Mouse (Mus musculus) embryonic facial prominence, embryonic 13.5 days (tissue): Measurements from ENCODE around the gene Eml2. TPM values are rescaled to one million over a fixed set of nuclear protein-coding genes. Genes with fewer than 3 reads are reported as not detected.

Source experiments
- ATAC-seq: fragments of 200-750 bp; cut with Nextera tagmentation; 2 replicates; pipeline ENCODE4 v1.8.0; 2017; ENCODE audit warnings: low read depth; ENCODE audit not compliant: insufficient number of reproducible peaks, insufficient read depth, low FRiP score, low TSS enrichment
- H3K27ac ChIP-seq: fragments of 300-500 bp; sonication (generic); 2 replicates; pipeline ENCODE4 v1.5.1; 2015; ENCODE audit warnings: moderate library complexity, mild to moderate bottlenecking, inconsistent platforms
- H3K27me3 ChIP-seq: fragments of 300-500 bp; sonication (generic); 2 replicates; pipeline ENCODE4 v1.6.1; 2015; ENCODE audit warnings: mild to moderate bottlenecking, inconsistent platforms
- H3K36me3 ChIP-seq: fragments of 300-500 bp; sonication (generic); 2 replicates; pipeline ENCODE4 v1.6.1; 2015; ENCODE audit warnings: mild to moderate bottlenecking, inconsistent platforms
- H3K4me1 ChIP-seq: fragments of 300-500 bp; sonication (generic); 2 replicates; pipeline ENCODE4 v1.6.1; 2015; ENCODE audit warnings: inconsistent platforms
- H3K4me2 ChIP-seq: fragments of 300-500 bp; sonication (generic); 2 replicates; pipeline ENCODE4 v1.6.1; 2015; ENCODE audit warnings: moderate library complexity, mild to moderate bottlenecking, inconsistent platforms
- H3K4me3 ChIP-seq: fragments of 300-500 bp; sonication (generic); 2 replicates; pipeline ENCODE4 v1.5.1; 2015; ENCODE audit warnings: mild to moderate bottlenecking, inconsistent platforms
- H3K9ac ChIP-seq: fragments of 300-500 bp; sonication (generic); 2 replicates; pipeline ENCODE4 v1.6.1; 2015; ENCODE audit warnings: mild to moderate bottlenecking, inconsistent platforms
- H3K9me3 ChIP-seq: fragments of 300-500 bp; sonication (generic); 2 replicates; pipeline ENCODE4 v1.6.1; 2016; ENCODE audit warnings: inconsistent platforms
- WGBS: fragments of 180-500 bp; shearing (Covaris S2); methylation state at CpG from one replicate; pipeline ENCODE4 v1.1.7; 2015; ENCODE audit warnings: mixed read lengths; 5-methylcytosine and 5-hydroxymethylcytosine counted together
- polyA plus RNA-seq: library from polyadenylated mRNA; unstranded; fragments of >200 nt; fragmentation: Nextera tagmentation; extraction: Ambion mirVana; gene quantifications from 2 replicates; pipeline ENCODE4 v1.2.1, GENCODE M21; 2015

Gene Eml2
- polyA plus RNA-seq, 1 experiment from 2014 or later: 5.1 TPM

DNA sequence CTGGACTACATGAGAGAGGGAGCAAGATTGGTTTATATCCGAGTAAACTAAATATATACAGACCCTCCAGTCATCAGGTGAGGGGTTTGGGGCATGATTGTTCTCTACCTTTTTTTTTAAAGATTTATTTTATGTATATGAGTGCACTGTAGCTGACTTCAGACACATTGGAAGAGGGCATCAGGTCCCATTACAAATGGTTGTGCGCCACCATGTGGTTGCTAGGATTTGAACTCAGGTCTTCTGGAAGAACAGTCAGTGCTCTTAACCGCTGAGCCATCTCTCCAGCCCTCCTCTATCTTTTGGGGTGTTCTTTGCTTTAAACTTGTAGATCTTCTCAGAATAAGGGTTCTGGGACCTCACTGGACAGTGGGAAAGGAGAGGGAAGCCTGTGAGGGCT, 43.8 kb downstream of the Eml2 start:
- 70% methylated on average over 3 of the region's 3 CpGs for WGBS
- no peaks in the 10 kb centered on the region for H3K27me3 ChIP-seq
- H3K9ac ChIP-seq: no peak overlapping the region
- no peak overlapping the region for H3K4me2 ChIP-seq
- peaks cover 10% of the 10 kb centered on the region; the same call in 1 of the 2 replicates for H3K36me3 ChIP-seq
- ATAC-seq: no peak
- H3K4me3 ChIP-seq: no peak overlapping the region
- H3K9me3 ChIP-seq: no peaks in the 10 kb centered on the region
- H3K27ac ChIP-seq: no peak overlapping the region
- H3K4me1 ChIP-seq: peaks cover 12% of the 10 kb centered on the region

DNA sequence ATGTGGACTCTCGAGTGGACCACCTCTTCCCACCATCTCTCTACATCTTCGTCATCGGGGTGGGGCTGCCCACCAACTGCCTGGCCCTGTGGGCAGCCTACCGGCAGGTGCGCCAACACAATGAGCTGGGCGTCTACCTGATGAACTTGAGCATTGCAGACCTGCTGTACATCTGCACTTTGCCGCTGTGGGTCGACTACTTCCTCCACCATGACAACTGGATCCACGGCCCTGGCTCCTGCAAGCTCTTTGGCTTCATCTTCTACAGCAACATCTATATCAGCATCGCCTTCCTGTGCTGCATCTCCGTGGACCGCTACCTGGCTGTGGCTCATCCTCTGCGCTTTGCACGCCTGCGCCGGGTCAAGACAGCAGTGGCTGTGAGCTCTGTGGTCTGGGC, 46.0 kb downstream of the Eml2 start:
- Histone ChIP-seq H3K27ac (no peak overlapping the region), H3K4me1 (peaks cover 15% of the 10 kb centered on the region), H3K27me3 (no peaks in the 10 kb centered on the region), H3K9me3 (no peaks in the 10 kb centered on the region), H3K9ac (no peak overlapping the region), H3K4me3 (no peak overlapping the region), H3K4me2 (no peak overlapping the region), H3K36me3 (peaks cover 19% of the 10 kb centered on the region; the same call in 1 of the 2 replicates)
- no peak for ATAC-seq
- 95% methylated on average over 16 of the region's 16 CpGs for WGBS

DNA sequence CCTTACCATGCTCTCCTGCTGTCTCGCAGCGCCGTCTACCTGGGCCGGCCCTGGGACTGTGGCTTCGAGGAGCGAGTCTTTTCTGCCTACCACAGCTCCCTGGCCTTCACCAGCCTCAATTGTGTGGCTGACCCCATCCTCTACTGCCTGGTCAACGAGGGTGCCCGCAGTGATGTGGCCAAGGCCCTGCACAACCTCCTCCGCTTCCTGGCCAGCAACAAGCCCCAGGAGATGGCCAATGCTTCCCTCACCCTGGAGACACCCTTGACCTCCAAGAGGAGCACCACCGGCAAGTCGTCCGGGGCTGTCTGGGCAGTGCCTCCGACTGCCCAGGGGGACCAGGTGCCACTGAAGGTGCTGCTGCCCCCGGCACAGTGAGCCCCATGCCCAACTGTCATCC, 46.7 kb downstream of the Eml2 start:
- no peaks in the 10 kb centered on the region for H3K9me3 ChIP-seq
- H3K27ac ChIP-seq: no peak overlapping the region
- H3K4me3 ChIP-seq: no peak overlapping the region
- no peak overlapping the region for H3K9ac ChIP-seq
- H3K4me1 ChIP-seq: peaks cover 11% of the 10 kb centered on the region
- H3K36me3 ChIP-seq: peaks cover 19% of the 10 kb centered on the region; the same call in 1 of the 2 replicates
- 89% methylated on average over 14 of the region's 14 CpGs for WGBS
- H3K27me3 ChIP-seq: no peaks in the 10 kb centered on the region
- ATAC-seq: no peak
- no peak overlapping the region for H3K4me2 ChIP-seq

DNA sequence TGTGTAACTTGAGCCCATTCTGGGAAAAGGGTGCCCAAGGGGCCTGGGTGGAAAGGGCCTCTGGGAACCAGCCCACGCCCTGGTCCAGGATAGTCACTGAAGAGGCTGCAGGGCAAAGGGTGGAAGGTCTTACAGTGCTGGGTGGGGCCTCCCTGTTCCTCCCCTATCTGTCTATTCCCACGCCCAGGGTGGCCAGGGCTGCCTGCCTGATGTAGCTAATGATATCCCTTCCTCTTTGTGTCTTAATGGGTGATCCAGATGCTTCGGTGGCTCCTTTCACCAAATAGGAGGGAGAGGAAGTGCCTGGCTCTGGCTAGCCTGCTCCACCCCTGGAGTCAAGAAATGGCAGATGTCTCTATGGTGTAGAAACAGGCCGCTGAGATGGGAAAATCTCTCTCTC, 48.7 kb downstream of the Eml2 start:
- Histone ChIP-seq H3K4me1 (peaks cover 16% of the 10 kb centered on the region), H3K9me3 (no peaks in the 10 kb centered on the region), H3K36me3 (peaks cover 19% of the 10 kb centered on the region; the same call in 1 of the 2 replicates), H3K27me3 (no peaks in the 10 kb centered on the region), H3K4me3 (no peak overlapping the region), H3K9ac (peak overlapping the region; percentile 7; the same call in 1 of the 2 replicates), H3K4me2 (no peak overlapping the region), H3K27ac (no peak overlapping the region)
- 78% methylated on average over 4 of the region's 4 CpGs for WGBS
- ATAC-seq: no peak

DNA sequence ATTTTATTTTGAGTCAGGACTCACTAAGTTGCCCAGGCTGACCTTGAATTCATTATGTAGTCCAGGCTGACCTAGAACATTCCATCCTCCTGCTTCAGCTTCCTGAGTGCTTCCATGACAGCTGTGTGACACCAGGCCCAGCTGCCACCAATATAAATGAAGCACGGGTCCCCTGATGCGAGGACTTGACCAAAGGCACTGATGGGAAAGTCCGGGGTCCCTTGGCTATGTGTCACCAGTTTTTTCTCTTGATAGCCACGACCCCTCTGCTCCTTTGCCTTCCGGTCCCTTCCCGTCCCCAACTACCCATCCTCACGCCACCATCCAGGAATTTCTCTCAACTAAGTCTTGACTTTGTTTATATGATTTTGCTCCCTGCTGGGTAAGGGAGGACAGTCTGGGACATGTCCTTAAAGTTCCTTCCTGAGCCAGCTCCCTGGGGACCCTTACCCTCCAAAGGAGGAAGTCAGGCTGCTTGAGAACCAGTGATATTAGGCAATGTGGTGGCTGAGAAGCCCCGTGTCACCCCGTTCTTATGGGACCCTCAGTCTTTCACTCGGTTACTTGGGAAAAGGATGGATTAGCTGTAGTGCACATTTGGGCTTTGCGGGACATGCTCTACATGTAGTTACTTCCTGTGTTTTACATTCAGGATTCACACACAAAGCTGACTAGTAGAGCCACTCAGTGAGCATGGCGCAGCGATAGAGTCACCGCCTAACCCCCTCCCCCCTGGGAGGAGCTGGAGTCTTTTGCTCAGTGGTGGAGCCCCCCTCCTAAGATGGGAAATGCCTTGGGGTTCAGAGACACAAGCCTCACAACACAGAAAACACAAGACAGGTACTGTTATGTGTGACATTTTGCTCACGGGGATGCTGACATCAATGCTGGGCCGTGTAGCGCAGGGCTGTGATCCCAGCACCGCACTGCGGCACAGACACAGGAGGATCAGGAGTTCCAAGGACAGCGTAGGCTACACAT, 50.9 kb downstream of the Eml2 start:
- 18% methylated on average over 20 of the region's 20 CpGs for WGBS
- H3K4me3 ChIP-seq: peak overlapping the region; percentile 64
- ATAC-seq: 0 out of 2 replicates have a peak, but pooled peaks have one; percentile 7

DNA sequence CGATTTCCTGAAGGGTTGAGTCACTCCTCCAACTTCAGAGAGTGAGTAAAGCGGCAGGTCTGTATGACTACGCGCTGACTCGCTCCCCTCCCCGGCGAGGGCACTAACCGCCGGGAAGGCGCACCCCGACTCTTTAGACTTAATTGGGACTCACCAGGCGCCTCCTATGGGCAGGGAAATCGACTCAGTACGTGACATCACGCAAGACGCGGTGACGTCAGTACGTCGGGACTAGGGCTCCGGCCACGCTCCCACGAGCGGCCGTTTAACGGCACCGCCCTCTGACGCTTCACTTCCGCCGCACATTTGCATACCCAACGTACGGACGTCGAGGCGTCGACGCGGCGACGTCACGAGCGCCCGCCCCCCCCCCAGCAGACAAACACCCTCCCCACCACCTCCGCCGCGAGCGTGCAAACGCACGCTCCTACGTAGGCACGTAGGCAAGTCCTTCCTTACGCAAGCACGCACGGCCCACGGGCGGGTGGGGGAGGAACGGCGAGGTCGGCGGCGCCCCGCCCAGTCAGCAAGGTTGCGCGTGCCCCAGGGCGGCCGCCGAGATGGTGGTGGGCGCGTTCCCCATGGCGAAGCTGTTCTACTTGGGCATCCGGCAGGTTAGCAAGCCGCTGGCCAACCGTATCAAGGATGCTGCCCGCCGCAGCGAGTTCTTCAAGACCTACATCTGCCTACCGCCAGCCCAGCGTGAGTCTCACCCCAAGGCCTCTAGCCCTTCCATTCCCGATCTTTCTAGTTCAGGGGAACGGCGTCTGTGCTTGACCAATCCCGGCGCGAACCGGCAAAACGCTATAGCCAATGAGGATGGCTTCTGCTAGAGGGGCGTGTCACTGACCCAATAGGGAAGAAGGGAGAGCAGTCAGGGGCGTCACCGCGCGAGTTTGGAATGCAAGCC, 51.9 kb downstream of the Eml2 start, which contains the start of gene Opa3:
Gene Opa3, plus strand, starts transcription at position 452 of the 910 bp plus-strand sequence.
- Histone ChIP-seq H3K9me3 (no peaks in the 10 kb centered on the region), H3K4me2 (peak within 1 kb of the TSS; percentile 75), H3K27me3 (no peaks in the 10 kb centered on the region), H3K36me3 (peaks cover 18% of the 10 kb centered on the region; the same call in 1 of the 2 replicates), H3K4me1 (peaks cover 17% of the 10 kb centered on the region), H3K27ac (peak within 1 kb of the TSS; percentile 99), H3K9ac (peak within 1 kb of the TSS; percentile 83), H3K4me3 (peak within 1 kb of the TSS; percentile 64)
- WGBS: under 1% methylated on average over 90 of the region's 91 CpGs
- ATAC-seq: peak; percentile 96

More for the DNA sequence above, 50.9 kb downstream of the Eml2 start:
- Histone ChIP-seq H3K27me3 (no peaks in the 10 kb centered on the region), H3K9me3 (no peaks in the 10 kb centered on the region), H3K36me3 (peaks cover 22% of the 10 kb centered on the region; the same call in 1 of the 2 replicates), H3K4me1 (peaks cover 17% of the 10 kb centered on the region), H3K9ac (peak overlapping the region; percentile 81), H3K27ac (peak overlapping the region; percentile 94), H3K4me2 (peak overlapping the region; percentile 75)

DNA sequence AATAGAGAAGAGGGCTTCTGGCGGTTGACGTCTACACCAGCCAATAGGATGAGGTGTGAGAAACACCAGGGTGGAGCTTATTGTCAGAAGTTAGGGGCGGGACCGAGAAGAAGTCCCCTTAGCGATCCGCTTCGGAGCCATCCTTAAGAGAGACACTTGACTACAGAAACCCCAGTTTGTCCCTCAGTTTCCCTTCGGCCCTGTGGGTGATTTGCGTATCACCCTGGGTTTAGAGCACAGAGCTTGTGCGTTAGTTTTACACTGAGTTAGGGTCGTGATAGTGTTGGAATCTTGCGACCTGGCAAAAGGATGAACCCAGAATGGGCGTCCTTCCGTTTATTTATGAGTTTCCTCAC, 52.5 kb downstream of the Eml2 start:
- Histone ChIP-seq H3K27me3 (no peaks in the 10 kb centered on the region), H3K4me3 (peak overlapping the region; percentile 64), H3K36me3 (peaks cover 18% of the 10 kb centered on the region; the same call in 1 of the 2 replicates), H3K9ac (peak overlapping the region; percentile 83), H3K4me2 (peak overlapping the region; percentile 75), H3K9me3 (no peaks in the 10 kb centered on the region), H3K4me1 (peaks cover 17% of the 10 kb centered on the region), H3K27ac (peak overlapping the region; percentile 99)
- ATAC-seq: no peak
- under 1% methylated on average over 14 of the region's 14 CpGs for WGBS

DNA sequence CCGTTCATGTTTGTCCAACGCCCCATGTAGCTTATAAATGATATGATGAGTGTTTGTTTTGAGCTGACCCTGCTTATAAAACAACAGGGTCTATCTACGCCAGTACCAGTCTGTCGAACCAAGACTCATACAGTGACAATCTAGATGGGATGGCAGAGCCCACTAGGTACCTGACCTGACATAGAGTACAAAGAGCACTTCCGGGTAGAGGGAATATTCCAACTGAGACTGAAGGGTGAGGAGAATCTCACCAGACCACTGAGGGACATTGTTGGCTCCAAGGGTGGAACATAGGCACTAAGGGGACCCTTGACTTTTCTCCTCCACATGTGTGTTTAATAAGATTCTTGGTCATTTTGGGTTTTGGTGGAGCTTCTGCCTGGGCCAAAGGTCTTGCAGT, 53.2 kb downstream of the Eml2 start:
- peaks cover 21% of the 10 kb centered on the region; the same call in 1 of the 2 replicates for H3K36me3 ChIP-seq
- H3K27ac ChIP-seq: peak overlapping the region; percentile 65

DNA sequence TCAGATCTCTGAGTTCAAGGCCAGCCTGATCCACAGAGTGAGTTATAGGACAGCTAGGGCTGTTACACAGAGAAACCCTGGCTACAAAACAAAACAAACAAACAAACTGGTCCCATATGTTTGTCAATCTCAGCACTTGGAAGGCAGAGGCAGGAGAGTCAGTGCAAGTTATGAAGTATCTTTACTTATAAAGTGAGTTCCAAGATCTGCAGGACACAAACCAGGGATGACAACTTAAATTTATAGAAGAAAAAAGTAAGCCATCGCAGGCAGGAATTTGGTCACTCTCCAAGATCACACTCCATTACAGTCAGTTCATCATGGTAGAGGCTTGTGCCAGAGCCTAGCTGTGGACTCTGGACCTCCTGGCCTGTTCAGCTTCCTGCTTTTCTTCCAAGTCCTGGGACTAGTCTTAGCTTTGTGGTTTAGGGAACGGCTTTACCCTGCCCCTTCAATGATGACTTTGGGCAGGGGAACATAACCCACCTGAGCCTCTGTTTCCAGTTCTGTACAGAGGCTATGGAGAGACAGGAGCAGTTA, 53.9 kb downstream of the Eml2 start:
- Histone ChIP-seq H3K27ac (no peak overlapping the region), H3K9me3 (no peaks in the 10 kb centered on the region), H3K4me3 (no peak overlapping the region), H3K27me3 (no peaks in the 10 kb centered on the region), H3K9ac (peak overlapping the region; percentile 47; the same call in 1 of the 2 replicates), H3K36me3 (peaks cover 21% of the 10 kb centered on the region; the same call in 1 of the 2 replicates), H3K4me2 (peak overlapping the region; percentile 75; the same call in 1 of the 2 replicates), H3K4me1 (peaks cover 17% of the 10 kb centered on the region)
- 97% methylated on average over 2 of the region's 2 CpGs for WGBS
- no peak for ATAC-seq

More for the DNA sequence above, 53.2 kb downstream of the Eml2 start:
- Histone ChIP-seq H3K9ac (peak overlapping the region; percentile 83), H3K27me3 (no peaks in the 10 kb centered on the region), H3K9me3 (no peaks in the 10 kb centered on the region), H3K4me2 (peak overlapping the region; percentile 75), H3K4me3 (peak overlapping the region; percentile 64), H3K4me1 (peaks cover 17% of the 10 kb centered on the region)
- 50% methylated on average over 5 of the region's 5 CpGs for WGBS
- ATAC-seq: no peak

DNA sequence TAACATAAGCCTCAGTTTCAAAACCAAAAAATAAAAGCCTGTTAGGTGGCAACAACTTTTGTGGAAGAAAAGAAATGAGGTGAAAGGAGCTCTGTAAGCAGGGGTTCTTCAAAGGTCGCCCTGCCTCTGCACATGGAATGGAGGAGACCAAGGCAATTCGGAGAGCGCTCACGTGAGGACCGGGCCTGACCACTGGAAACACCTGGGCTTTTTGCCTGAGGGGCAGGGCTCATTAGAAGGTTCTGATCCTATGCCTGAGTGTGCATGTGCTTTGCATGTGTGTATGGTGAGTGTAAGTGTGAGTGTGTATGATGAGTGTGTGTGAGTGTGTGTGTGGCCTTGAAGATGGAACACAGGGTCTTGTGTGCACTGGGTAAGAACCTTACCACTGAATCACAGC, 54.7 kb downstream of the Eml2 start:
- no peak overlapping the region for H3K9ac ChIP-seq
- peaks cover 13% of the 10 kb centered on the region; the same call in 1 of the 2 replicates for H3K36me3 ChIP-seq
- no peak for ATAC-seq
- no peak overlapping the region for H3K27ac ChIP-seq
- no peaks in the 10 kb centered on the region for H3K27me3 ChIP-seq
- 87% methylated on average over 5 of the region's 5 CpGs for WGBS
- peaks cover 17% of the 10 kb centered on the region for H3K4me1 ChIP-seq
- no peak overlapping the region for H3K4me3 ChIP-seq
- H3K9me3 ChIP-seq: no peaks in the 10 kb centered on the region
- no peak overlapping the region for H3K4me2 ChIP-seq

DNA sequence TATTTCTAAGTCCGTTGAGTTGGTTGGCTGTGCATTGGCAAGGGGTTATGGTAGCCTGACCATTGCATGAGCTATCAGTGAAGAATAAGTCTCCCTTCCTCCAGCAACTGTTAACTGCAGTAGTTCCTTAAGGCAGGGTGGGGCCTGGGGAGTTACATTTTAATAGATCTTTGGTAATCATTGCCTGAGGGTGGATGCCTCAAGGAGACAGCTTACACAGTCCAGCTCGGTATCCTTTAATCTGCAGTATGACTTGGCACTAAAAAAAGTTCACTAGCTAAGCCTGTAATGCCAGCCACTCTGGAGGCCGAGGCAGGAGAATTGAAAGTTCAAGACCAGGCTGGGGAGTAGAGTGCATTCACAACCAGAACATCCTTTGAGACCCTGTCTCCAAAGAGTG, 55.6 kb downstream of the Eml2 start:
- H3K9ac ChIP-seq: no peak overlapping the region
- H3K4me2 ChIP-seq: no peak overlapping the region
- H3K4me3 ChIP-seq: no peak overlapping the region
- H3K4me1 ChIP-seq: peaks cover 12% of the 10 kb centered on the region
- H3K36me3 ChIP-seq: peaks cover 13% of the 10 kb centered on the region; the same call in 1 of the 2 replicates
- 84% methylated on average over 3 of the region's 3 CpGs for WGBS
- H3K9me3 ChIP-seq: no peaks in the 10 kb centered on the region
- H3K27me3 ChIP-seq: no peaks in the 10 kb centered on the region
- H3K27ac ChIP-seq: no peak overlapping the region
- no peak for ATAC-seq
